Mouse (Mus musculus) thymus, adult 18-20 months (tissue): ENCODE data around the gene Bhlhe23.
A peak's percentile ranks its signal among the peaks of the same experiment; 100 is the strongest.

Experiments
- DNase-seq, 2 experiments: peaks; one replicate each; pipeline ENCODE4 v3.0.0; 2022; ENCODE audit warnings: mixed read lengths in 2 of 2

The Bhlhe23 gene

DNA sequence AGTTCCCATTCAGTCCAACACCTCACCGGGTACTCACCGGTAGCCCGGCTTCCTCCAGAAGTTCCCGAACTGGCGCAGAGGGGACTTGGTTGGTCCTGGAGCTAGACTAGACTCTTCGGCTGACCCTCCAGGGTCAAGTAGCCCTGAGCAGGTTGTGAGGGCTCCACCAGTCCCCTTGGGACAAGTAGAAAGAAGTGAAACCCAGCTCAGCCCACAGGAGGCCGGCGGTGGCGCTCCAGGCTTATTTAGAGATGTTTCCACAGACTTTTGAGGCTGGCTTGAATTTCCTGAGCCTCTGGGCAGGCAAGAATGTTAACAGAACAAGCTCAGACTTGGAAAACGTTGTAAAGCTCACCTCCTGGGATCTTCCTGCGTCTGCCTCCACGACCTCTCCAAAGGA, 1.5 kb downstream of the Bhlhe23 start:
- no peak for DNase-seq

DNA sequence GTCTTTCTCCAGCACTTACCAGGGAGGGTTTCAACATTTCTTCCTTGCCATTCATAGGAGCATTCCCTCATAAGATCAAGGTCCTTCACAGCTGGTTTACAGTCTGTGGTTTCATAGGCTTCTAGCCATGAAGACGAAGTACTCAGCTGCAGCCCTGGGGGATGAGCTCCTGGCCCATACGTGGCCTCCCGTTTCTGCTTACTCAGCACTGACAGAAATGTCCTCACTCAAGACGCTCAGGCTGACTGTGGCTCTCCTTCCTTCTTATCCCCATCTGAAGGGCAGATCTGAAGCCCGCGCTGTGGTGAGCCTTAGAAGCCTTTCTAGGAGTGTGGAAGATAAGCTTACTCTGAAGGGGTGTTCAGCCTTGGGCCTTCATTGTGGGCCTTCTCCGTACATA, 11.0 kb downstream of the Bhlhe23 start:
- no peak for DNase-seq

DNA sequence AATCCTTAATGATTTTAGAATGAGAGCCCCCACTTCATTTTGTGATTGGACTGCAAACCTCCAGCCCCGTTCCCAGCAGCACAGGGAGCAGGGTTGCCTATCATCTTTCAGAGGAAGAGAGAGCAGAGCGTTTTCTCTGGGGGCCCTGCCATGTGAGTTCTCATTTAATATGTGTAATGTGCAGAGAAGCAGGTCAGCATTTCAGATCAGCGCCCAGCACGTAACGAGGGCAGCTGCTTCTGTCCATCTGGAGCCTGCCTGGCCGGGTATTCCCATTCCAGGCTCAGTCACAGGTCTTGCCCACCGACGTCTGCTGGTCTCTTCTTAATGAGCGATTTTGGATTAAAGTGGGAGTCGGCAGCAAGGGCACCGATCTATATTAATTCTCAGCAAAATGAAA, 11.7 kb downstream of the Bhlhe23 start:
- no peak for DNase-seq

DNA sequence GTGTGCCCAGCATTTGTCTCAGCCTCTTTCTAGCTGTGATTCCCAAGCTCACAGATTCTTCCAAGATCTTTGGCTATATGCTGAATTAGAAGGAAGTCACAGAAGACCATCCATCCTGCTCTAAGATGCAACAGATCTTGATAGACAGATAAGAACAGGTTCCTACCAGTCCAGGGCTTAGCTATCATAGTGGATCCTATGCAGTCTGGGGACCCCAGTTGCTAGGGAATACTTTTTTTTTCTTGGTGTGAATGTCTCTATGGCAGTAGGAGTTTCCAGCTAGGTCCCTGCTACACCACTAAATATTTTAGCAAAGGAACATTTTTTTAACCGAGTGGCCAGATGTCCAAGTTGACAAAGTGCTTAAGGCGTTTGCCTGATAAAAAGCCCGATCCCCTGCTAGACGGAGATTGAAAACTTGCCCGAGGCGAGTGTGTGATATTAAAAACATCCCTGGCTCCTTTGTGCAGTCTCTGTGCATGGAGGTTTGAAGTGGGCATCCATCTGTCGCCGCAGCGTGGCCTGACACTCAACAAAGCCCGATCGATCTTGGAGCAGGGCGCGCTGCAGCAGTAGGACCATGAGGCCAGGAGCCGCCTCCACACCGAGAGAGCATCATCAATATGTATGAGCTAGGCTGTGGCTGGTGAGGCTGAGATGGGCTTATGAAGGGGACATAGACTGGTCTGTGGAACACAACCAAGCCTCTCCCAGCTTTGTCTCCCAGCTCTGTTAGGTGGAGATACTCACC, 18.0 kb downstream of the Bhlhe23 start:
- DNase-seq, result no peak

DNA sequence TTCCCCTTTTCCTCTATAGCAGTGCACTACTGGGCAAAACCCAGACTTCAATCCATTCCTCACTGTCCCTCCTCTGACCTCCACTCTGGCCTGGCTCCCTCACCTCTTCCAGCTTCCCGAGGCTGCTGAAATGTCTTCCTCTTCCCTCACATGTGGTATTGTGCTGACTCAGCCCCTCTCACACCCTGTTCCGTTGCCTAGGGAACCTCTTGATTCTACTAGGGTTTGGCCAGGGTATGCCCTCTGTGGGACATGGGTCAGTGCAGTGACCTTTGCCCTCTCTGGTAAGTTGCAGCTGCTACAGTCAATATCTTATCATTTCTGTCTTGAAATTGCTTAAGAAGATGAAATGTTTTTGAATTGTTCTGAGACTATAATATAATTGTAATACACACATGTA, 19.9 kb downstream of the Bhlhe23 start:
- DNase-seq, result no peak

DNA sequence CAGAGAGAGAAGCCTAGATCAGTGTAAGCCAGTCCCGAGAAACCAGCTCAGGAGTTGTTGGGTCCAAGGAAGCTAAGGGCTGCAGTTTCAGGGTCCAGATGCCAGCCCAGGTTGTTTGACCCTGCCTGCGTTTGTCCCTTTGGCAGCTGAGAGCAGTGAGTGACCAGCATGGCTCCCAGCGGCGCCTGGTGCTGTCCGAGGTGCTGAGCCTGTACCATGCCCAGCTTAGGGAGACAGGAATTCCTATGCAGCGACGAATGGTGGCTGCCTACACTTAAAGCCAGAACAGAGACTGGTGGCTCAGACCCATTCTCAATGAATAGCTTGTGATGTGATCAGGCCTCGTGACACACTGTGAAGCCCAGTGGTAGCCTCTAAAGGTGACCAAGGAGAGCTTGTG, 20.8 kb downstream of the Bhlhe23 start:
- DNase-seq, result no peak

DNA sequence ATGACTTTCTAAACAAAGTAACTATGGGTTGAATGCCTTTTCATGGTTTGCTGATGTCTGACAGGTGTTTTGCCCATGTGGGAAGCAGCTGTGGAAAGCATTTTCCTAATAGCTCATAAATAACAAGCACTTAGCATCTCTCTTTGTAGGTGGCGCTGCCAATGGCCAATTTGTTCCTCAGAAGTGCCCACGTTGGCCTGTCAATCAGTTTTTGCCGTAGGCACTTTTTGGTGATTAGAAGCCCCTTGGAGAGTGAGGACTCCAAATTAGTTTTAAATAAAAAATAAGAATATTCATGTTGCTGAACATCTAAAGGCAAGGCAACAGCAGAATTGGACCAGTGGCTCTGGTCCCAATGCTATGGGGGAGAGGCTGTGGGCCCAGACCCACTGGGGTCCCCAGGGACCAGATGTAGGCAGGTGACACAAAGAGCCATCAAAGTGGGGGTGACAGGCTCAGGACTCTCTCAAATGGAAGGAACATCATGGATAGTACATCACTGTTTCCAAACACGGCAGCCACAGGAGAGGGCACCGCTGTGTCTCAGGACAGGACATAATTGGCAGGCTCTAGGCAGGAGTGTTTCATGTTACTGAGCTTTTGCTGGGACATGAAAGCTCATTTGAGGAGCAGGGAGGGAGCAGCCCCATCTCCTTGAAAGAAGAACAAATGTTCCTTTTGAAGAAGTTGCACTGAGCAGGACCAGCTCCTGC, 21.6 kb downstream of the Bhlhe23 start:
- no peak for DNase-seq

DNA sequence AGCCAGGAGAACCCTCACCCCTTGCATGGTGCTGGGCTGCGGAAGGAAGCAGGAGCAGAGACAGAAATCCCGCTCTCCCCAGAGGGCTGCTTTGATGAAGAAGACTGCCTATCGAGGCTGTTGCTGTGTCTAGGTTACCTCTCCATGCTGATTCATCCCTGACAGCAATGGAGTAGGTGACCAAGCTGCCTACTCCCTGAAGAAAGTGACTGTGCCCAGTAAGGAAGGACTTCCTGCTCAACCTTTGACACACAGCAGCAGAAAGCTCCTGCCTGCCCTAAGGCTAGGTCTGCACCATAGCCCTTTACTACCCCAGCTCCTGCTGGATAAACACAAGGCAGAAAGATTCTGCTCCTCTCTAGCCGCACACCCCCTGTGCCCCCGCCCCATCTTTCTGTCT, 27.8 kb downstream of the Bhlhe23 start:
- no peak for DNase-seq

DNA sequence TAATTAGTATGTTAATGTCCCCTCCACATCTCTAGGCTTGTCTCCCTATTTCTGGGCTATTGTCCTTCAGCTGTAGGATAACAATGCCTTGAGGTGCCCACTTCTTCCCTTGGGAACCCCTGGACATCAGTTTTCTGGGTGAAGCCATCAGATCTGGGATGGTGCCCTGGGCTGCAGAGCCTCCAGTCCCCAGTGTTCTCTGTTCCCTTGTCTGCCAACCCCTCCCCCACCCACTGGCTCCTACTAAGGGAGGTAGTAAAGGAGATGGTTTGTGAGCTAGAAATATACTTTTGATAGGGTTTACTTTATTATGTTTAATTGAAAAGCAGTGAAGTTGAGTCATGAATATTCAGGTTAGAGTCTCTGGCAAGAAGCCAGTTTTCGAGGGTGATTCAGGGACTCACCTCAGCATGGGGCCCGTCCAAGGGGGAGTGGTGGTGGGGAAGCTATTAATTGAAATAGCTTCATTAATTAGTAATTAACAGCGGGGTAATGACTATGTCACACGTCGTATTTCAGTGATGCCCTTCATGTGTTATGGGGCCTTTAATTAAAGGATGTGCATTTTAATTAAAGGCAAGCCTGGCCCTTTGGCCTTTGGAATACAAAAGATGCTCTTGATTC, 30.0 kb downstream of the Bhlhe23 start:
- no peak for DNase-seq

DNA sequence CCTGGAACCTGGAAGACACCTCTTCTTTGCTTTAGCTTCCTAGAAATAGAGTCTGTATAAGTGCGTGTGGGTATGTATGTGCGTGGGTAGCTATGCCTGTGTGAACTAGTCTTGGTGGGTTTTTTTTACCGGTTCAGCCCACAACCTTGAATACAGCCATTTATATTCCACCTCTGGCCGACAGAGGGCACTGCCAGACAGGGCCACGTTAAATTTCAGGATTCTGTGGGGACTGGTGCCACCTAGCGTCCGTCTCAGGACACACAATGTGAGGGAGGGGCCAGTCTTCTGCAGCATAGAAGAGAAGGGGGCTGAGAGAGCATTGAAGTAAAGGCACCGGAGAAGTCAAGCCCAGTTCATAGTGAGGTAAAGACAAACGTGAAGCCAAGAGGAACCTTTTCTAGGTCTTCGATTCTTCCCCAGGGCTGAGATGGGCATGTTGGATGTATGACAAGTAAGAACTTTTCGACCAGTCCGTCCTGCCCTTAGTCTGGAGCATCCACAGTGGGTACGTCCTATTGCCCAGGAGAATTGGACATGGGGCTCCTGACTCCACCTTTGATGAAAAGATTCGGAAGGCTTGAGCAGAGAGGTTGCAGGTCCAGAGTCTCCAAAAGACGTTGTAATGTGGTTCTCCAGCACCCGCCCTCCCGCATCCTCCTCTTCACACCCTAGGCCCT, 31.3 kb downstream of the Bhlhe23 start:
- peak; percentile 63 to 65 for DNase-seq

DNA sequence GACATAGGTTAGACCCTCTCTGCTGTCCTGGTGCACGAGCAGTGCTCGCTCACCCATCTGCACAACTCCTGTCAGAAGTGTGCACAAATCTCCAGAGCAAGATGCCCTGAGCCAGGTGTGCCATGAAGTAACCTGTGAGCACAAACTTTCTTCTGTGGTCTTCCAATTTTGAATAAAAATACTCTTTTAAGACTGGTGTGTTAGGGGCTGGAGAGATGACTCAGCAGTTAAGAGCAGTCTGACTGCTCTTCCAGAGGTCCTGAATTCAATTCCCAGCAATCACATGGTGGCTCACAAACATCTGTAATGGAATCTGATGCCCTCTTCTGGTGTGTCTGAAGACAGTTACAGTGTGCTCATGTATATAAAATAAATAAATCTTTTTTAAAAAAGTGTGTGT, 33.4 kb downstream of the Bhlhe23 start:
- no peak for DNase-seq

DNA sequence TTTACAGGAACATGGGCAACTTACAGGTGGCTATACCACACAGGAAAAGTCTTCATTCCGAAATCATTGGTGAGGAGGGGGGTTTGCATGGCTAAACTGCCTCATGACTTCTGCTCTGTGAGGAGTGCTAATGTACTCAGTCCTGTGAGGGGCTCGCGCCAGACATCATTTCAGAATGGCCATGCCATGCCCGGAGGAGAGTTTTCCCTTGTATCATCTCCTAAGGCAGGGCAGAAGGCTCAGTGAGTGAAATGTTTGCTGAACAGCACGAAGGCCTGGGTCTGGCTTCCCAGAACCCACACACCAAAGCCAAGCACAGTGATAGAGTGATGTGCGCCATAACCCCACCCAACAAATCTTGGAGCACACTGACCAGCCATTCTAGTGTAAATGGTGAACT, 33.9 kb downstream of the Bhlhe23 start:
- DNase-seq, result no peak

DNA sequence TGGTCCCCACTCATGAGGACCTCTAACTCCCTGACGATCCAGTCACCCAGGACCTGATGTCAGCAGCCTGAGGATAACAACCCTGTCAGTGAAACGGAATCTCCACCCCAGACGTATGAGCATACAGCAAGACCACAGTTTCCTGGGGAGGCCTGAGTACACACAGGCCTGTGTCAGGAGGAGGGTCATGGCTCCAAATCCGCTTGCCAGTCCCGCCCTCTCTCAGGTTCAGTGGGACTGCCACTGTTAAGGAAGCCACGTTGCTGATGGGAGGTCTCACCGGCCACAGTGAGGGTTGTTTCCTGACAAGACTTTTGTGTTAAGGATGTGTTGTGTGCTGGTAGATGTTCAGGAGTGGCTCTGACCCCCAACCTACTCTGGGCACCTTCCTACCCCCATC, 35.3 kb downstream of the Bhlhe23 start:
- DNase-seq, result no peak

DNA sequence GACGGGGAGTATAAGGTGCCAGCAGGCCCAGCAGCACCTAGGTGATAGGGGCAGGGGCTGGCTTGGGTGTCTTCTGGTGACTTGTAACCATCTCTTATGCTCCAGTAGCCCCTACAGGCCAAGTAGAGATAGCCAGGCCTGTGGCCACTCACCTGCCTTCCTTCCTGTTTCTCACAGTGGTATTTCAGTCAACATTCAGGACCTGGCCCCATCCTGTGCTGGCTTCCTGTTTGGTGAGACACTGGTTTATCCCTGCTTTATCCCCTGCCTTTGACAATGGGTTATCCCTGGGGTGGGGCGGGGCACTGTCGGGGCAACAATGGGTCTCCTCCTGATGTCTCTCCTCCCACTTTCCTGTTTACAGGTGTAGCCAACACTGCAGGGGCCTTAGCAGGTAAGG, 36.4 kb downstream of the Bhlhe23 start:
- DNase-seq, result no peak

DNA sequence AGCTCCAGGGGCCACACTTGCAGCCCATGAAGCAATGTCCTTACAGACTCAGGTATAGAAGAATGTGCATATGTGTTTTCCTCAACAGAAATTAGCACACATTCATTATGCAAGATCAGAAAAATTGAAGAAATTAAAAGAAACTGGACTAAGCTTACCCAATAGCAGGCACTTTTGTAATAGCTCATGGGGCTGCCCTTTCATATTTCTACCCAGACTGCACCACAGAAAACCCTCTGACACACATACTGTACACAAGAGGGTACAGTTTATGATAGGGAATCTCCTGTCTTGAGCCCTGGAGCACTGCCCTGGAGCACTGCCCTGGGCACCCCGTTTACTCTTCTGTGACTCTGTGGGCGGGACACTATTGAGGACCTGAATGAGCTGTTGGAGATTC, 38.7 kb downstream of the Bhlhe23 start:
- DNase-seq, result no peak

DNA sequence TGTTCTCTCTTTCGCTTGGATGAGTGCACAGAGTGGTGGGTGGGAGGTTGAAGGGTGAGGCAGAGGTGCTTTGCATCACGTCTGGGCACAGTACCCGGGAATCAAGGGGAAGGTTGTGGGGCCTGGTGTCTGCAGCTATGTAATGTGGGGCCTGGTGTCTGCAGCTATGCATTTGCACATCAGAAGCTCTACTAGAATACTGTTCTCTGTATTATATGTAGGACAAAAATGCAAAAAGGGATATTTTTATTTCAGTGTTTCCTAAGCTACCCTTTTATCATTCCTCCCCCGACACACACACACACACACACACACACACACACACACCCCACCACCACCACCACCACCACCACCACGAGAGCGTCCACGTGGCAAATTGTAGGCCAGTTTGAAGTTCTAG, 41.5 kb downstream of the Bhlhe23 start:
- DNase-seq, result no peak

DNA sequence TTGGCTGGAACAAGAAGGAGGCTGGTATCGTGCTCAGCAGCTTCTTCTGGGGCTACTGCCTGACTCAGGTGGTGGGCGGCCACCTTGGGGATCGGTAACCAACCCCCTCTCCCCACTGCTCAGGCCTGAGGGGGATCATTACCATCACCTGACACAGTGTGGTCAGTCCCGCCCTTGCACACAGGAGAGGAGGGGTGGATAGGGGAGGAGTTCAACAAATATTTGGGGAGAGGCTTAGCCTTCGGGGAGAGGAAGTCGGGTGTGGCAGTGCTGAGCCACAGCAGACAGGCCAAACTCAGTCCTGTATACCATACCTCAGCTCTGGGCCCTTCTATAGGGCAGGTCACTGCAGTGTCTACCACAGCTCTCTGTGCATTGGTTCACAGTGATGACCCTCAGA, 44.7 kb downstream of the Bhlhe23 start:
- DNase-seq, result no peak

DNA sequence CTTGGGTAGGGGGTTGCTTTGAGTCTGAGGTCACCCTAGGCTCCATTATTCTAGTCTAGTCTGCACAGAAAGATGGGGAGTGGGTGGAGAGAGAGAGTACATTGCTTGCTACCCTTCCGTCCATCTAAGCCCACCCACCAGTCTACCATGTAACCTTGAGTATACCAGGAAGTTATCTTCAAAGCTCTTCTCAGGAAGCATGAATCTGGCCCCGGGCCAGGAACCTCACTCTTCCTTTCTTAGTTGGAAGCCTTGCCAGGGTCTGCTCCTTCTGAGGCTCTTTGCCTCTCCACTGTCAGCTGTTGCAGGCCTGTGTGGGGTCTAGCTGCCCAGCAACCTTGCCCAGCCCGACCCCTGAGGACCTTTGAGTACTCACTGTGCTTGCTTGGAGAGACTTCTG, 45.7 kb downstream of the Bhlhe23 start:
- DNase-seq, result peak; percentile 44 to 64

DNA sequence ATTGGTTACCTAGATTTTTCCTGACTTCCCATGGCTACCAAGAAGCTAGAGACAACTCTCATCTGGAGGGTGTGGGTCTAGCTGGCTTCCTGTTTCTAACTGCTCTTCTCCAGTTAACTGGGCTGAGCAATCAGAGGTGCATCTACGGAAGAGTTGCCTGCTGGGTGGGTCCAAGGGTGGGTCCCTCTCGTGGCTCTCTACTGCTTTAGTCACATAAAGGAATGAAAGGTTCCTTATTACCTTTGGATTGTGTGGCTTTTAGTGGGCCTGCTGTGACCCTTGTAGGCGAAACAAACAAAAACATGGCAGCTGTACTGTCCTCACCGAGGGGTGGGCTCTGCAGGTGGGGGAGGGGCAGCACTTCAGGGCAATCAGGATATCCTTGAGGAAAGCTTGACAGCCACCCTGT, 49.1 kb downstream of the Bhlhe23 start:
- no peak for DNase-seq

DNA sequence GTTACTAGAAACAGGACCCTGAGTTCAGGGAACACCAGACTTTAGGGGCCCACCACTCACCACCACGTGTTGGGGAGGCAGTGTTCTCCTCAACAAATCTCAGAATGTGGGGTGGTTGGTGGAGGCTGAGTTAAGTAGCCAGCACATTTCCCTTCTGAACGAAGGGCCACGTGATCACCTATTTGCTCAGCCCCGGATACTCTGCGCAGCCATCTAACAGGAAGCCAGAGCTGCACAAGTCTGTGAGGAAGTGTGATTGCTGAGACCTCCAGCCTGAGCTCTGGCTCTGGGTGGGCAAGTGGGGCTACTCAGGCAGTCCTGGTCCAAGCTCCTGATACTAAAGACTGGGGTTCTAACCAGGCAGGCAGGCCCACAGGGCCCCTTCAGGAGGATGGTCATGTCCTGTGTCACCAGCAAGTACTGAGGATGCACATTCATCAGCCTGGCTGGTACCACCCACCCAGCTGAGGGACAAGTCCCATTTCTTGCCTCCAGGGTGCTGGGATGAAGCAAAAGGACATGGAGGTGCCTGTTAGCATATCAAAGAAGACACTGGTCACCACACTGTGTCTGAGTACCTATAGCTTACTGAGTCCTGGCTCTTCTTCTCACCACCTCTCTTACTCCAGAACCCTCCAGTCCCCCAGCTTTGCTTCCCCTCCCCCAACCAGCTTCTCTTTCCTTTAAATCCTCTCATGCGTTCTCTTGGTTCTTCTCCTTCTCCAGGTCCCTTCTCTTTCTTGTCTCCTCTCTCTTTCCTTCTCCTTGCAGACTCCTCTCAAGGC, 49.9 kb downstream of the Bhlhe23 start:
- peak; percentile 33 to 64 for DNase-seq

DNA sequence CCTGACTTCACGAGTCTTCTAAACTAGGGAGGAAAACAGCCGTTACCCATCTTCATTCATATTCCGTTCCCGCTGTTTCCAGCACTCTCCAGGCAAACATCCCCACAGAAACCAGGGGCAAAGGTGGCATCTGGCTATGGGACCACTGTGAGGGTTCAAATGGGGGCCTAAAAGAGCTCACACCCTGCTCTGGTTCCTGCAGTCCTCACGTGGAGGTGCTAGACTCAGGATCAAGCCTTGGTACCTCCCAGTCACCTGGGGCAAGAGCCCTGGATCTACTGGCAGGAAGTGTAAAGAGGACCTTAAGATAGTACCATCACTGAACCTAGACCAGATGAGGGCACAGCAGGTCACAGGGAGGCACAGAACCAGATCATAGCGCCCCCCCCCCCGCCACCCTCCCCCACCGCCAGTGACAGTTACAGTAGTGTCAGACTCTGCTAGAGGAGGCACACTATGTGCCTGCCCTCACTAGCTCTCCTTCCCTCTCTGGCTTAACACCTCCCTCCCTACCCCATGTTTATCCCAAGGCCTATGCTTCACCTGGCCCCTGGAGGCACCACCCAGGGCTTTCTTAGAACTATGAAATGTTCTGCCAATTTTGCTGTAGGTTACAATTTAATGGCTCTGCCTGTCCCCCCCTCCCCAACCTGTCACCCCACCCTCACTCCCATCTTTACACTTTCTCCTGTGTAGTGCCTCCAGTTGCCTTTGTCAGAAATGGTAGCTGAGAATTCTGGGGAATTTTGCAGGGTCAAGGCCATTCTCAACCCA, 50.7 kb downstream of the Bhlhe23 start:
- DNase-seq, result peak in 1 of 2 experiments; percentile 17

DNA sequence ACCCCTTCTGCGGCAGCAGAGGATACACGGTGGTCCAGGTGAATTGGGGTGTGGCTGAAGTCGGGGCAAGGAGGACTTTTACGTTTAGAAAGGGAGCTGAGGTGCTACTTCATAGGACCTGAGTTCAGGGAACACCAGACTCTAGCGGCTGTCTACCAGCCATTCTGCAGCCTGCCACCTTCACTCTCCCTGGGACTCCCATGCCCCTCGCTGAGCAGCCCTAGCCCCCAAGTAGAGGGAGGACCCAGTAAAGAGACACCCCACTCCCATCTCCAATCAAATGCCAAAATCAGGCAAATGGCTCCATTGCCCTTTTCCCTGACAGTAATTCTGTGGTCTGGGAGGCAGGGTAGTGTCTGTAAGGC, 51.3 kb downstream of the Bhlhe23 start:
- DNase-seq, result no peak
